Mouse (Mus musculus) layer of hippocampus, postnatal 25 days (tissue): ENCODE results near the gene Ptgds. TPM values are rescaled to one million over a fixed set of nuclear protein-coding genes. Genes with fewer than 3 reads are reported as not detected.

ENCODE experiments used
- DNase-seq, 2 experiments: peaks; one replicate each; pipeline ENCODE4 v3.0.0; 2022; ENCODE audit warnings: mixed read lengths in 2 of 2, low spot score in 1 of 2; ENCODE audit errors: extremely low spot score in 1 of 2
- total RNA-seq, 2 experiments: library from RNA; stranded (reverse); gene quantifications; 2 replicates each; pipeline ENCODE4 v1.2.3; 2021

The Ptgds gene
- total RNA-seq, 2 experiments from 2014 or later, result 329 to 404 TPM

- no peak for DNase-seq
Observed at GRCm38 (mm10) chr2:25452951-25453350, 16.9 kb downstream of the Ptgds start.

- no peak for DNase-seq
Observed at GRCm38 (mm10) chr2:25450853-25451647, 18.8 kb downstream of the Ptgds start.

GRCm38 (mm10) chr2:25442682-25443081, 27.2 kb downstream of the Ptgds start:
- DNase-seq, result no peak

DNA sequence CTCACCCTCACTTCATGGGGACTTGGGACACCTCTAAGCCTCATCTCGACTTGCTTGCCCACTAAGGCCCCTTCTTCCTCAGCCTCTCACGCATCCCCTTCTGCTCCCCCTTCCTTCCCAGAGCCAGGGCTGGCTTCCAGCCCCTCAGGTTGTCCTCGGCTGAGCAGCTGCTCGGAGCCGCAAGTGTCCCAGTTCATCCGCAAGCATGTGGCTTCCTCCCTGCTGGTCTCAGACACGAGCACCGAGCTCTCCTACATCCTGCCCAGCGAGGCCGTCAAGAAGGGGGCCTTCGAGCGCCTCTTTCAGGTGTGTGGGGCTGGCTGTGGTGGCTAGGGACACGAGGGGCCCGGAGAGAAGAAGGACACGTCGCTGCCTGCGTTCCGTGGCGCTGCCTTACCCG, 28.8 kb downstream of the Ptgds start:
- no peak for DNase-seq

DNA sequence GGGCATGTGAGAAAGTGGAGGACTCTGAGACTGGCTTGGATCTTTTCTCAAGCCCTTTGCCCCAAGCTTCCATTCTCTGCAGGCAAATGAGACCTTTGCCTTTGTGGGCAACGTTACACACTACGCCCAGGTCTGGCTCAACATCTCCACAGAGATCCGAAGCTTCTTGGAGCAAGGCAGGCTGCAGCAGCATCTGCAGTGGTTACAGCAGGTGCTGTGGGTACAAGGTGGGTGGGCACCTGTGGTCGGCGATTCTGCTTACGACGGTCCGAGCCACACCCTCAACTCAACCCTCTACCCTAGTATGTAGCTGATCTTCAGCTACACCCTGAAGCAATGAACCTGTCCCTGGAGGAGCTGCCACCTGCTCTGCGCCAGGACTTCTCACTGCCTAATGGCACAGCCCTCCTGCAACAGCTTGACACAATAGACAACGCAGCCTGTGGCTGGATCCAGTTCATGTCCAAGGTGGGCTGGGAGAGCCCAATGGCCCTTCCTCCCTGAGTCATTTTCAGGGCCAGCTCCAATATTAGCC, 33.5 kb downstream of the Ptgds start:
- no peak for DNase-seq

- DNase-seq, result no peak
Observed at GRCm38 (mm10) chr2:25434292-25434691, 35.6 kb downstream of the Ptgds start.

DNA sequence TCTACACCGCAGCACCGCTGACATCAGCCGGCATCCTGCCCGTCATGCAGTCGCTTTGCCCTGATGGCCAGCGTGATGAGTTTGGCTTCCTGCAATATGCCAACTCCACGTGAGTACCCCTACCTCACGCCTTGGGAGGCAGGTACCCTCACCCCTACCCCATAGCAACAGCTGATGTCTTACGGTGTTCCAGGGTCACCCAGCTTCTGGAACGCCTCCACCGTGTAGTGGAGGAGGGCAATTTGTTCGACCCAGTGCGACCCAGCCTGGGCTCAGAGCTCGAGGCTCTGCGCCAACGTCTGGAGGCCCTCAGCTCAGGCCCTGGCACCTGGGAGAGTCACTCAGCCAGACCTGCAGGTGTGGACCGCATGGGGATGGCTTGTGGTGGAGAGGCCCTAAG, 36.7 kb downstream of the Ptgds start:
- DNase-seq, result no peak

- no peak for DNase-seq
Observed at GRCm38 (mm10) chr2:25432326-25433098, 37.3 kb downstream of the Ptgds start.

DNA sequence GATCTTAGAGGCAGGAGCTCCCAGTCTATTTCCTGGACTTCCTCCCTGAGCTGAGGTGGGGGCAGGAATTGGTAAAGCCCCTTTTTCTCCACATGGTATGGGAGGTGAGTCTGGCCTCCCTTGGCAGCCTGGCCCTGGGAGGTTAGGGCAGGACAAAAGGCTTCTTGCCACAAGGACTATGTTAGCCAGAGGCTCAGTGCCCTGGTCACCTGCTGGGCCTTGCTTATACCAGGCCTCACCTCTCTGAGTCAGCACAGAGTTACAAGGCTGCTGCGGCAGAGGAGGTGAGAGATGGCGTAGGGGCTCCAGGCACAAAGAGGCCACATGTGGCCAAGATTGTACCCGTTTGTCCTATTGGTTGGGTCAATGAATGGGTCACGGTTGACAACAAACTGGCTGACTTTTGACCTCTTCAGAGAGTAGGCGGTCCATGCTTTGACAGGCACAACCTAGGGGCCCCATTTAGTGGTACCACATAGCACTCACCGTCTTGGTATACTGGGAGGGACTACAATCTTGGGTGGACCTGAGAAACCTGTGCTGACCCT, 38.5 kb downstream of the Ptgds start:
- DNase-seq, result no peak

GRCm38 (mm10) chr2:25430395-25431233, 39.2 kb downstream of the Ptgds start:
- DNase-seq, result no peak

DNA sequence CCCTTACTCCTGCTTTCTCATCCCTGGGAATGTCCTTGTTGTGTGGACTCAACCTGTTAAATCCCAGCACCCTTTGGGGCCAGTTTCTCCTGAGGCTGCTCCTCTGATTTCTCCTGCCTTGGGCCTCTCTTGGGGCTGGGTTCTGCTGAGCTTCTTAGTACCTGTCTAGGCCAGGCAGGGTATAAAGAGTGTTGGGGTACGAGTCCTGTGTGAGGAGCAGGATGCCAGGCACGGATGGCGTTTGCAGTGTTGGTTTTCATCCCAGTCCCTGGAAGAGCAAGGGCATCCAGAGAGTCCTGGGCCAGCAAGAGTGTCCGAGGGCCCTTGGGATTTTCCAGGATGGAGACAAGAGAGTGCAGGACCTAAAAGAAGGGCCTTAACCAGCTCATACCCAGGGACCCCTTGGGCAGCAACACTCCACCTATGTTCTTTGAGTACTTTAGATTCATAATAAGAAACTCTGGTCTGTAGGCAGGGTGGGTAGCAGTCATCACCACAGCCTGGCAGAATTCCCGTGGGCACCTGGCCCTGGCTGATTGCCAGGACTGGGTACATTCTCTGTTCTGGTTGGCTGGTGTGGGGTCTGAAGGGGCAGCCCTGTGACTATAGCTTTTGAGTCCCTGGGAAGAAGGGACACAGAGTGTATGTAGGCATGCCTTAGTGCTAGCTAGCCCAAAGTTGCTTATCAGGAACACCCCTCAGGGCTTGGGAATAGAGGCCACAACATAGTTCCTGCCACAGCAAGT, 40.2 kb downstream of the Ptgds start:
- no peak for DNase-seq

- peak; percentile 92 to 97 for DNase-seq
Observed at GRCm38 (mm10) chr2:25428442-25429236, 41.2 kb downstream of the Ptgds start, which contains the start of gene Abca2. Gene Abca2, plus strand, starts transcription at chr2:25428703.

GRCm38 (mm10) chr2:25427256-25427655, 42.6 kb downstream of the Ptgds start:
- DNase-seq, result no peak

DNA sequence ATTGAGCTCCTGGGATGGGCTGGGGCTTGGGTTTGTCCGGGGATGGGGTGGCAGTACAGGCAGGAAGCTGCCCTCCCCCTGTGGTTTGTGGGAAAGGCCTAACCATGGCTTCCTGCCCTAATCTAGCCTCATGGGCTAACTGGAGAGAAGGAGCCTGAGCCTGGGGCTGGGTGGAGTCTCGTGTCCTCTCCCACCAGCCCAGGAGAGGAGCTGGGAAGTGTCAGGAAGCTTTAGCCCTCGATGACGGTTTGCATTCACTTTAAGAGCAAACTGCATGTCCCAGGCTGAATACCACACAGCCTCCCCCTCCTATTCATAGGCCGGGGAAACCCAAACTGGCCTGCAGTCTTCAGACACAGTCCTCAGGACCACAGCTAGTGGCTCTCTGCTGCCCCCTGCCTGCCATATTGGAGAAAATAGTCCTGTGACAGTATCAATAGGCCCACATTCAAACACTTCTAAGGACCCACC, 43.1 kb downstream of the Ptgds start:
- DNase-seq, result peak; percentile 59 to 82

DNA sequence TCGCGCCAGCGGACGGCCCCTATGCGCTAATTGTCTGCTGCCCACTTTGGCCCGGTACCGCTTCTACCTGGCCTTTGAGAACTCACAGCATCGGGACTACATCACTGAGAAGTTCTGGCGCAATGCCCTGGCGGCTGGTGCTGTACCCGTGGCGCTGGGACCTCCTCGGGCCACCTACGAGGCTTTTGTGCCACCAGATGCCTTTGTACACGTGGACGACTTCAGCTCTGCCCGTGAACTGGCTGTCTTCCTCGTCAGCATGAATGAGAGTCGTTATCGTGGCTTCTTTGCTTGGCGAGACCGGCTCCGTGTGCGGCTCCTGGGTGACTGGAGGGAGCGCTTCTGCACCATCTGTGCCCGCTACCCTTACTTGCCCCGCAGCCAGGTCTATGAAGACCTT, 44.4 kb downstream of the Ptgds start:
- no peak for DNase-seq

DNA sequence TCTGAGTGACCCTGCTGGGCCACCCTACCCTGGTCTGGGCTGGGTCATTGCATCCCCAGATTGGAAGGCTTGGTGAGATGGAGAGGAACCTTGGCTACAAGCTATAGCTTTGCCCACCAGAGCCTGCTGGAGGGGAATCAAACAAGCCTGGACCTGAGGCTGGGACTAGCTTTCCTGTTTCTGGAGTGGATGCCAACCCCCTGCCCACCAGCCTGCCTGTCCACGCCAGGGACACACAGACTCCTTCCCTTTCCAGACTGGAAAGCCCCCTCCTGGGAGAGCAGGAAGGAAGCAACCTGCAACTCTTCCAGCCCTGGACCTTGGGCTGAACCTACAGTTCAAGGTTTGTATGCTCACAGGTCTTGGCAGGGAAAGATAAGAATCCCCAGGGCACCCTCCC, 46.2 kb downstream of the Ptgds start:
- no peak for DNase-seq

GRCm38 (mm10) chr2:25422587-25423410, 47.0 kb downstream of the Ptgds start, which contains the start of gene Fut7:
Gene Fut7, plus strand, starts transcription at chr2:25423267.
- no peak for DNase-seq

GRCm38 (mm10) chr2:25421896-25422295, 48.0 kb downstream of the Ptgds start:
- DNase-seq, result peak in 1 of 2 experiments; percentile 61
